Mouse (Mus musculus) liver, embryonic 16.5 days (tissue): Measurements from ENCODE around the gene Gcfc2. TPM values are rescaled to one million over a fixed set of nuclear protein-coding genes. Genes with fewer than 3 reads are reported as not detected.

Experiments
- ATAC-seq: fragments of 200-750 bp; cut with Nextera tagmentation; 2 replicates; pipeline ENCODE4 v1.8.0; 2017; ENCODE audit warnings: low read depth, mild to moderate bottlenecking, moderate number of reproducible peaks, moderate library complexity
- H3K27ac ChIP-seq: fragments of 300-500 bp; sonication (generic); 2 replicates; pipeline ENCODE4 v1.5.1; 2014; ENCODE audit warnings: mild to moderate bottlenecking, low read length
- H3K27me3 ChIP-seq: fragments of 300-500 bp; sonication (generic); 2 replicates; pipeline ENCODE4 v1.6.1; 2014; ENCODE audit warnings: low read depth, low read length, mixed read lengths; ENCODE audit not compliant: control insufficient read depth, insufficient read depth
- H3K36me3 ChIP-seq: fragments of 300-500 bp; sonication (generic); 2 replicates; pipeline ENCODE4 v1.6.1; 2014; ENCODE audit warnings: mild to moderate bottlenecking; ENCODE audit not compliant: control insufficient read depth, insufficient read depth
- H3K4me1 ChIP-seq: fragments of 300-500 bp; sonication (generic); 2 replicates; pipeline ENCODE4 v1.6.1; 2014; ENCODE audit warnings: low read depth, low read length, mixed read lengths; ENCODE audit not compliant: control insufficient read depth
- H3K4me2 ChIP-seq: fragments of 300-500 bp; sonication (generic); 2 replicates; pipeline ENCODE4 v1.6.1; 2014; ENCODE audit warnings: low read depth, low read length, mixed read lengths
- H3K4me3 ChIP-seq: fragments of 300-500 bp; sonication (generic); 2 replicates; pipeline ENCODE4 v1.5.1; 2014; ENCODE audit warnings: low read depth, mild to moderate bottlenecking, low read length
- H3K9ac ChIP-seq: fragments of 300-500 bp; sonication (generic); 2 replicates; pipeline ENCODE4 v1.6.1; 2014; ENCODE audit warnings: low read depth, low read length
- H3K9me3 ChIP-seq: fragments of 300-500 bp; sonication (generic); replicated peaks from 2 replicates; pipeline ENCODE4 v1.6.1; 2016; ENCODE audit warnings: low read length; ENCODE audit not compliant: control insufficient read depth
- WGBS: fragments of 180-500 bp; shearing (Covaris S2); extraction: QIAGEN DNeasy Blood & Tissue Kit; methylation state at CpG from one replicate; pipeline ENCODE4 v1.1.7; 2014; ENCODE audit not compliant: insufficient replicate concordance; 5-methylcytosine and 5-hydroxymethylcytosine counted together
- microRNA counts: library from miRNA; unstranded; fragments of <30 nt; microRNA quantifications from one replicate; lab custom pipeline; 2016
- microRNA-seq: library from miRNA; unstranded; fragments of <30 nt; microRNA quantifications from one replicate; pipeline ENCODE4, GENCODE M21; 2016
- polyA plus RNA-seq: library from polyadenylated mRNA; unstranded; fragments of >200 nt; fragmentation: Nextera tagmentation; extraction: Ambion mirVana; gene quantifications from 2 replicates; pipeline ENCODE4 v1.2.1, GENCODE M21; 2015

Gene Gcfc2
- polyA plus RNA-seq, 1 experiment from 2014 or later: 2.2 TPM

GRCm38 (mm10) chr6:81987580-81987979, 64.1 kb downstream of the Gcfc2 start:
- no peak overlapping the region for H3K9ac ChIP-seq

GRCm38 (mm10) chr6:81988341-81988740, 64.9 kb downstream of the Gcfc2 start:
- Histone ChIP-seq H3K4me1 (no peaks in the 10 kb centered on the region), H3K36me3 (no peaks in the 10 kb centered on the region), H3K27me3 (no peaks in the 10 kb centered on the region), H3K27ac (no peak overlapping the region), H3K9ac (no peak overlapping the region), H3K9me3 (no peaks in the 10 kb centered on the region), H3K4me2 (no peak overlapping the region), H3K4me3 (no peak overlapping the region)
- ATAC-seq: no peak
- WGBS: 72% methylated on average over 5 of the region's 5 CpGs

More at GRCm38 (mm10) chr6:81987580-81987979, 64.1 kb downstream of the Gcfc2 start:
- ATAC-seq: no peak
- Histone ChIP-seq H3K27ac (no peak overlapping the region), H3K4me2 (no peak overlapping the region), H3K36me3 (no peaks in the 10 kb centered on the region), H3K27me3 (no peaks in the 10 kb centered on the region), H3K4me1 (no peaks in the 10 kb centered on the region), H3K9me3 (no peaks in the 10 kb centered on the region), H3K4me3 (no peak overlapping the region)
- 53% methylated on average over 3 of the region's 3 CpGs for WGBS

DNA sequence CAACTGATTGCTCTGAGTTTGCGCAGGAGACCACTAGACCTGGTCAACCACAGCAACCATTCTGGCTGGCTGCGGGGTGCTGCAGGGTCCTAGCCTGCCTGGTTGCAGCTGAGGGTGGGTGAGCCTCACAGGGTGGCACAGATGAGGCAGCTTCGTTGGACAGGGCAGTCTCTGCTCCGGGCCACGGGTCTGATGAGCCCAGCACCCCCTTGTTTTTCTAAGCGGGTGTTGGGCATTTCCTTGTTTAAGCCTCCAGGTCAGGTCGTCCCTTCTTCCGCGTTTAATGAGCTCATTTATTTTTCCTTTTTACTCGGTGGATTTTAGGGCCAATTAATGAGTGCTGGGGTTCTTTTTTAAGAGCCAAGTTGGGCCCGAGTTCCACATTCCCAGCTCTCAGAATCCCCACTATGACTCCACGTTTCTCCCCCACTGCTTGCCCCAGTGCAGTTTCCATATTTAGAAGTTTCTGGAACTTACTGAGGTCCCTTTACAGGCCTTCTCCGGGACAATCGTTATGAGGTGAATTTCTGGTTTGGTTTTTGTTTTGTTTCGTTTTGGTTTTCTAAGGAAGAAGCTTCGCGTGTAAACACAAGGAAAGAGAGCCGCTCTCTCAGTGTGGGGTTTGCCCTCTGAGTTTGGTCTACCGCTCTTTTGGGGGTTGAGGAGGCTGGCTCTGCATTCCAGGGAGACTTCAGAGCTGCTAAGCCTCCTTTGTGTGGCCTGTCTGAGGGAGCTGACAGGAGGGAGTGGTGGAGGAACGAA, 66.8 kb downstream of the Gcfc2 start:
- Histone ChIP-seq H3K4me2 (no peak overlapping the region), H3K4me3 (no peak overlapping the region), H3K9me3 (no peaks in the 10 kb centered on the region), H3K36me3 (no peaks in the 10 kb centered on the region), H3K4me1 (no peaks in the 10 kb centered on the region), H3K9ac (no peak overlapping the region), H3K27me3 (no peaks in the 10 kb centered on the region), H3K27ac (no peak overlapping the region)
- no peak for ATAC-seq
- 49% methylated on average over 20 of the region's 20 CpGs for WGBS

MicroRNAs within 50 kb of the gene (microRNA counts, 519-probe panel; counts per million panel counts)
- microRNA mmu-miR-468 (lab: Ali Mortazavi, UCI): 2,686 counts per million, percentile 73 among the panel's probes with 10 or more counts

Small RNA genes lying within 50 kb of the gene (microRNA-seq; reads per million reads assigned to microRNA genes)
- not detected for gene Mir468
- gene Mir7232: not detected

Other genes with a start within 250 kb of the Gcfc2 start
- 15.5 and 18.3 TPM in 2 replicates for gene Mrpl19, start 42.3 kb downstream of the Gcfc2 start, polyA plus RNA-seq
- gene Eva1a, start 117.4 kb downstream of the Gcfc2 start, polyA plus RNA-seq: 11.9 and 12.7 TPM in 2 replicates